In genomic region chr3:34115806-34116205, GRCm38 (mm10) we compare ENCODE assay signal across 14 mouse cellular contexts. TPM values are rescaled to one million over a fixed set of nuclear protein-coding genes. Genes with fewer than 3 reads are reported as not detected.
DNase-seq lines count a peak whose midpoint lies in the region; ATAC-seq and TF ChIP-seq lines count a peak whose summit lies in the region.
"Had no signal": no experiment of that assay in that cellular context is flagged by ENCODE, and none has a peak within 500 bp of the region (broad histone marks: within the 10 kb centered on the region; RNA-seq: fewer than 3 reads in every experiment).

No protein-coding gene starts in this region.

- DNase-seq in midbrain, embryonic 11.5 days (ENCODE audit: low spot score, missing footprints) = no peak
- peak; percentile 22 for DNase-seq in hindbrain, postnatal 0 days (ENCODE audit: low spot score)
- no peak for DNase-seq in adrenal gland, postnatal 14 days
- no peak for DNase-seq in kidney, adult 18-20 months
- no peak for DNase-seq in cerebellum, postnatal 4 days (ENCODE audit: low spot score in 2 of 2)
- DNase-seq: cerebellum, adult 9-11 months; lung, embryonic 14.5 days; thymus, postnatal 4 days had no signal

- H3K9me3 ChIP-seq in forebrain, embryonic 16.5 days (ENCODE audit: control insufficient read depth, low read length) = no peaks in the 10 kb centered on the region
- H3K9me3 ChIP-seq in forebrain, embryonic 12.5 days = no peaks in the 10 kb centered on the region
- no peaks in the 10 kb centered on the region for H3K9me3 ChIP-seq in midbrain, embryonic 12.5 days
- H3K9me3 ChIP-seq in midbrain, embryonic 11.5 days (ENCODE audit: control insufficient read depth, low read length) = no peaks in the 10 kb centered on the region
- H3K9me3 ChIP-seq in hindbrain, postnatal 0 days (ENCODE audit: low read length) = no peaks in the 10 kb centered on the region
- H3K9me3 ChIP-seq: limb, embryonic 15.5 days had no signal

- H3K4me1 ChIP-seq in forebrain, embryonic 16.5 days (replicated peaks; ENCODE audit: control insufficient read depth, insufficient read depth, low read length) = peaks cover 3% of the 10 kb centered on the region
- 0 out of 2 replicates have a peak, but pooled peaks cover 2% of the 10 kb centered on the region for H3K4me1 ChIP-seq in forebrain, embryonic 12.5 days
- peaks cover 9% of the 10 kb centered on the region for H3K4me1 ChIP-seq in midbrain, embryonic 12.5 days
- no peaks in the 10 kb centered on the region for H3K4me1 ChIP-seq in midbrain, embryonic 11.5 days (ENCODE audit: control insufficient read depth, insufficient read depth, low read length)
- no peaks in the 10 kb centered on the region for H3K4me1 ChIP-seq in hindbrain, postnatal 0 days (ENCODE audit: insufficient read depth, low read length)
- H3K4me1 ChIP-seq: limb, embryonic 15.5 days had no signal

- H3K9ac ChIP-seq in forebrain, embryonic 16.5 days (replicated peaks; ENCODE audit: low read depth, low read length) = no peak overlapping the region
- no peak overlapping the region for H3K9ac ChIP-seq in forebrain, embryonic 12.5 days
- H3K9ac ChIP-seq in midbrain, embryonic 12.5 days (replicated peaks) = no peak overlapping the region
- no peak overlapping the region for H3K9ac ChIP-seq in midbrain, embryonic 11.5 days (ENCODE audit: low read length)
- H3K9ac ChIP-seq in hindbrain, postnatal 0 days (replicated peaks; ENCODE audit: low read length) = no peak overlapping the region
- H3K9ac ChIP-seq: limb, embryonic 15.5 days; lung, embryonic 14.5 days had no signal

- H3K36me3 ChIP-seq in forebrain, embryonic 16.5 days (ENCODE audit: control insufficient read depth, insufficient read depth) = no peaks in the 10 kb centered on the region
- H3K36me3 ChIP-seq in forebrain, embryonic 12.5 days (replicated peaks) = no peaks in the 10 kb centered on the region
- no peaks in the 10 kb centered on the region for H3K36me3 ChIP-seq in midbrain, embryonic 12.5 days
- H3K36me3 ChIP-seq in midbrain, embryonic 11.5 days (ENCODE audit: control insufficient read depth, insufficient read depth, low read length) = no peaks in the 10 kb centered on the region
- H3K36me3 ChIP-seq in hindbrain, postnatal 0 days (ENCODE audit: insufficient read depth, low read length) = no peaks in the 10 kb centered on the region
- H3K36me3 ChIP-seq: limb, embryonic 15.5 days had no signal

- H3K4me3 ChIP-seq in forebrain, embryonic 16.5 days (replicated peaks; ENCODE audit: low read length) = no peak overlapping the region
- no peak overlapping the region for H3K4me3 ChIP-seq in forebrain, embryonic 12.5 days (replicated peaks)
- no peak overlapping the region for H3K4me3 ChIP-seq in midbrain, embryonic 12.5 days
- H3K4me3 ChIP-seq in midbrain, embryonic 11.5 days (ENCODE audit: low read depth, low read length) = no peak overlapping the region
- H3K4me3 ChIP-seq in hindbrain, postnatal 0 days (ENCODE audit: low read length) = no peak overlapping the region
- H3K4me3 ChIP-seq: limb, embryonic 15.5 days; myocyte had no signal

- no peak for TF ChIP-seq CTCF in hindbrain, postnatal 0 days (IDR thresholded peaks at IDR 0.05; ENCODE audit: low read depth)

- no peak overlapping the region; the same call in 1 of the 2 replicates for H3K4me2 ChIP-seq in forebrain, embryonic 16.5 days (ENCODE audit: low read length)
- no peak overlapping the region for H3K4me2 ChIP-seq in forebrain, embryonic 12.5 days
- H3K4me2 ChIP-seq in midbrain, embryonic 12.5 days (replicated peaks) = no peak overlapping the region
- H3K4me2 ChIP-seq in midbrain, embryonic 11.5 days = no peak overlapping the region
- 0 out of 2 replicates have a peak overlapping the region, but pooled peaks have one; percentile 16 for H3K4me2 ChIP-seq in hindbrain, postnatal 0 days (ENCODE audit: low read depth, low read length)
- H3K4me2 ChIP-seq: limb, embryonic 15.5 days; lung, embryonic 14.5 days had no signal

- ATAC-seq in forebrain, embryonic 16.5 days = 0 out of 2 replicates have a peak, but pooled peaks have one; percentile 28
- no peak for ATAC-seq in forebrain, embryonic 12.5 days (ENCODE audit: low FRiP score)
- peak; percentile 49; the same call in 1 of the 2 replicates for ATAC-seq in midbrain, embryonic 12.5 days (ENCODE audit: low FRiP score, low read depth)
- ATAC-seq in midbrain, embryonic 11.5 days (ENCODE audit: low FRiP score) = no peak
- peak; percentile 69; the same call in 1 of the 2 replicates for ATAC-seq in hindbrain, postnatal 0 days

- 17% methylated on average over 6 of the region's 6 CpGs for WGBS in forebrain, embryonic 16.5 days
- WGBS in forebrain, embryonic 12.5 days = 19% methylated on average over 6 of the region's 6 CpGs
- 33% methylated on average over 6 of the region's 6 CpGs for WGBS in midbrain, embryonic 12.5 days
- WGBS in midbrain, embryonic 11.5 days = 32% methylated on average over 6 of the region's 6 CpGs
- WGBS in hindbrain, postnatal 0 days = 12% methylated on average over 6 of the region's 6 CpGs

- no peaks in the 10 kb centered on the region for H3K27me3 ChIP-seq in forebrain, embryonic 16.5 days (replicated peaks; ENCODE audit: control insufficient read depth, insufficient read depth, low read length)
- no peaks in the 10 kb centered on the region for H3K27me3 ChIP-seq in forebrain, embryonic 12.5 days
- H3K27me3 ChIP-seq in midbrain, embryonic 12.5 days = peaks cover 3% of the 10 kb centered on the region; the same call in 1 of the 2 replicates
- H3K27me3 ChIP-seq in midbrain, embryonic 11.5 days (ENCODE audit: control insufficient read depth, insufficient read depth, low read length) = no peaks in the 10 kb centered on the region
- H3K27me3 ChIP-seq in hindbrain, postnatal 0 days (ENCODE audit: insufficient read depth, low read length) = no peaks in the 10 kb centered on the region
- H3K27me3 ChIP-seq: limb, embryonic 15.5 days had no signal

- no peak overlapping the region; the same call in 1 of the 2 replicates for H3K27ac ChIP-seq in forebrain, embryonic 16.5 days (ENCODE audit: low read length)
- H3K27ac ChIP-seq in forebrain, embryonic 12.5 days = no peak overlapping the region
- H3K27ac ChIP-seq in midbrain, embryonic 12.5 days (replicated peaks) = no peak overlapping the region
- H3K27ac ChIP-seq in midbrain, embryonic 11.5 days (ENCODE audit: low read depth, low read length) = no peak overlapping the region
- H3K27ac ChIP-seq in hindbrain, postnatal 0 days = no peak overlapping the region
- H3K27ac ChIP-seq: kidney, postnatal 0 days; limb, embryonic 15.5 days had no signal

RNA-seq across cellular contexts. Expression of gene Dnajc19, which starts 34.7 kb away (rescaled TPM):
- polyA plus RNA-seq in forebrain, embryonic 16.5 days (2015; fragmentation: Nextera tagmentation; extraction: Ambion mirVana) = 102 and 113 TPM in 2 replicates
- polyA plus RNA-seq in forebrain, embryonic 12.5 days (2016; fragmentation: Nextera tagmentation; extraction: Ambion mirVana) = 141 and 148 TPM in 2 replicates
- 146 and 151 TPM in 2 replicates for polyA plus RNA-seq in midbrain, embryonic 12.5 days (2016; fragmentation: Nextera tagmentation; extraction: Ambion mirVana)
- polyA plus RNA-seq in midbrain, embryonic 11.5 days (2014; fragmentation: Nextera tagmentation; extraction: Ambion mirVana) = 165 and 186 TPM in 2 replicates
- total RNA-seq in hindbrain, postnatal 0 days (2014; rRNA removed) = 83.3 and 89.5 TPM in 2 replicates
- 191 and 192 TPM in 2 replicates for polyA plus RNA-seq in hindbrain, postnatal 0 days (2015; fragmentation: Nextera tagmentation; extraction: Ambion mirVana)
- 116 and 129 TPM in 2 replicates for total RNA-seq in adrenal gland, postnatal 14 days (2021)

Comparison
In these comparisons a context has a peak if more than half of its experiments do, and no peak if none do; other contexts are left out.
1. ATAC-seq: peak in forebrain, embryonic 16.5 days (single experiment), midbrain, embryonic 12.5 days (single experiment) and hindbrain, postnatal 0 days (single experiment); none in forebrain, embryonic 12.5 days (single experiment) and midbrain, embryonic 11.5 days (single experiment).